Mouse (Mus musculus) small intestine, adult 2 months (tissue): ENCODE results near the gene Ralb.

Experiments
- CTCF ChIP-seq: fragments of 200-500 bp; IDR thresholded peaks from 2 replicates; pipeline ENCODE4 v1.5.1; 2012; ENCODE audit warnings: low read depth, mild to moderate bottlenecking, control low read depth, inconsistent platforms, low read length, moderate library complexity, mixed read lengths; ENCODE audit not compliant: insufficient replicate concordance, insufficient read length; ENCODE audit errors: extremely low read depth
- POLR2A ChIP-seq: fragments of 200-500 bp; IDR thresholded peaks from 2 replicates; pipeline ENCODE4 v1.6.1; 2012; ENCODE audit warnings: low read depth, mild to moderate bottlenecking, control low read depth, inconsistent platforms, low read length, moderate library complexity

DNA sequence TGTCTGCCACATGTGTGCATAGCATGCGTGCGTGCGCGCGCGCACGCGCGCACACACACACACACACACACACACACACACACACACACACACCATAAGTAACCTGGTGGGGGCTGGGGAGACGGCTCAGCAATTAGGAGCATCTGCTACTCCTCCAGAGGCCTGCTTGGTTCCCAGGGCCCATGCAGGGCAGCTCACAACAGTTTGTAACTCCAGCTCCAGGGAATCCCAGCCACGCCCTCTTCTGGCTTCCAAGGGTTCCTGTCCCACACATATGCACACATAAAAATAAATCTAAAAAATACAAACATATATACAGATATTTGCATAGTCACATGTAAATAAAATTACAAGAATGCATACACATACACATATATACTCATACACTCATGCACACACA is 1.9 kb downstream of the Ralb start:
- TF ChIP-seq CTCF, result no peak
- TF ChIP-seq POLR2A, result no peak
